Mouse (Mus musculus) NIH3T3 (cell line): ENCODE measurements around the gene Ppp1r32.

Source experiments
- DNase-seq: peaks from one replicate; pipeline ENCODE4 v3.0.0-alpha.2; 2012; ENCODE audit warnings: low read depth

The Ppp1r32 gene

DNA sequence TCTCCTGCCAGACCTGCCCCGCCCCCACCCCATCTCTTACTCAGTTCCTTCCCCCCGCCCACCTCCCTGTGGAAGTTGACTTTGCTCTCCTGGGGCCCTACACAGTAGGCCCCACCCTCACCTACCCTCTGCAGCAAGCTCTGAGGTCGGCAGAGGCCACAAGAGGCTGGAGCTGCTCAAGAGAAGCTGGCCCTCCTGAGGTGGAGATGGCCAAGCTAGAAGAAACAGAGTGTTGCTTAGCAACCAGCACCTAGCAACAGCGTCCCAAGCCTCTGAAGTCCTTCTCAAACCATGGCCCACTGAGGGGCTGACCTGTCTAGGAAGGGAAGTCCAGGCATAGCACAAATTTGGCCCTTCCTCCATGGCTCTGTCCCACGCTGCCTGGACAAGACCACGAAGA is at the start of gene Ppp1r32:
TSS of gene Ppp1r32 (minus strand) at position 226 of the 400 bp plus-strand sequence.
- no peak for DNase-seq

DNA sequence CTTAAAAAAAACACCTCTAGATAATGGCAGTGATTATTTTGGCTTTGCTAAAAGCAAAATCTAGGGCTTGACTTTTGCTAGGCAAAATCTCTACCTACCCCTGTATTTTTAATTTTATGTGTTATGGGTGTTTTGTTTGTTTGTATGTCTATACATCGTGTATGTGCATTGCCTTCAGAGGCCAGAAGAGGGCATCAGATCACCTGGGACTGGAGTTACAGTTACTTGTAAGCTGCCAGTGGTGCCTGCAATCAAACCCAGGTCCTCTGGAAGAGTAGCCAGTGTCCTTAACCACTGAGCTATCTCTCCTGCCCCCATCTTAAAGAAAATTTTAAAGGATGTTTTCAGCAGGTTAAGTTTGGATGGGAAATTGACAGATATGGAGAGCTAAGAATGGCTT is 47.4 kb upstream of the Ppp1r32 start:
- DNase-seq: no peak

GRCm38 (mm10) chr19:10525910-10526309 is 43.2 kb upstream of the Ppp1r32 start, which contains the start of gene Sdhaf2:
Sdhaf2 (minus strand) TSS chr19:10526142.
- DNase-seq: peak; percentile 76

GRCm38 (mm10) chr19:10525106-10525901 is 42.6 kb upstream of the Ppp1r32 start, which contains the start of gene Cpsf7:
Cpsf7 (plus strand) TSS chr19:10525266.
- peak; percentile 96 for DNase-seq

DNA sequence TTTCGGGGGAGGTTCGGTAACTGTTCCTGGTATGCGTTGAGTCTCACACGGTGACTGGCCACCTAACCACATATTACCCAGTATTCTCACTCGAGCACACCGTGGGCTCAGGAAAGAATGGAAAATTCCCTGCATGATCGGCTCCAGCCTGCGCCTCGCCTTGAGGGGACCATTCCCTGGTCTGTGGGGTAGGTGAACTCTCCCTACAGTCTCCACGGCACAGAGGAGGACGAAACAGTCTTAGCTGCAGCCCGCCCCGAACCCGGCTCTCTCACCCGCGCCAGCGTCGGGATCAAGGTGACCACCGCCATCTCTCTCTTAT is 42.0 kb upstream of the Ppp1r32 start:
- DNase-seq: no peak

DNA sequence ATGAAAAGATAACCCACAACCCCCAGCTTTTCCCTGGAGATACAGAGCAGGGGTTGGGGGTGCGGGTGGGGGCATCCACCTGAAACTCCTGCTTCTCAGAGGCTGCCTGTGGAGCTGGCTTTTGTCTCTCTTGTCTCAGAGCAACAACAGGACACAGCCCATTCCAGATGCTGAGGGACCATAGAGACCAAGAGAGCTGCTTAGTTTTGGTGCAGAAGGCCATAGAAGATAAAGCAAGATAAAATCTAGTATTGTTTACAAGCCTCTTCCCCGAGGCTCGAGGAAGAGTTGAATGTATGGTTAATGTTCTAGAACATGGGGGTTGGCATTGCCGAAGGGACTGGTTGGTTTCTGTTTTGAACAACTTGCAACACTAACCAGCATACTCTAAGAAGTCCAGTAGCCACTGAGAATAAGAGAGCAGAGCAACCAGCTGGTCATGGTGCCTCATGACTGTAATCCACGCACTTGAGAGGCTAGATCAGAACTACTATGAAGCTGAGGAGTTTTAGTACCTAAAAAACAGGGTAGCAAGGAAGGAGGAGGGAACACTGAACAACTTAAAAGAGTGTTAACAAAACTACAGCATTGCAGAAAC is 40.9 kb upstream of the Ppp1r32 start:
- no peak for DNase-seq

GRCm38 (mm10) chr19:10521926-10522325 is 39.2 kb upstream of the Ppp1r32 start:
- DNase-seq: no peak

- peak; percentile 74 for DNase-seq
Measured at GRCm38 (mm10) chr19:10520355-10520754, 37.6 kb upstream of the Ppp1r32 start.

DNA sequence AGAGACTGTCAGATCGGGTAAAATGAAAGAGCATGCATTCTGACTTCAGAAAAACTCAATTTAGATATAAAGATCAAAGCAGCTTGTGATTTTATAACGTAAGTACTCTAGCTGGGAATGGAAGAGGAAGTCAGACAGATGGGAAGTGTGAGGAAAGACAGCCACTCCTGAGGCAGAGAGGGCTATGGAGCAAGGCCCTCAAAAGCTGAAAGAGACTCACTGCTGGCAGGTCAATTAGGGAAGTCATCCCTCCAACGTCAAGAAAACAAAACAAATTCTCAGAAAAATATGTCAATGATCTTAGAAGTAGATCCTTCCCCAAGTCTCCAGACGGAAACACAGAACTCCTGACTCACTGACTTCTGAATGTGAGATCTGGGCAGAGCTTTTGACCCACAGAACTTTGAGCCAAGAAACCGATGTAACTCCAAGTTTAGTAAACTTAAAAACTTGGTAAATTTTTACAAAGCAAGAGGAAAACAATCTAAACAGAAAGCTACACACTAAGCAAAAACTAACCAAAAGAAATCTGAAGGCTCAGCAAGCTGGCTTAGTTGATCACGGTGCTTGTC is 28.1 kb upstream of the Ppp1r32 start:
- peak; percentile 38 for DNase-seq

GRCm38 (mm10) chr19:10502571-10502970 is 19.8 kb upstream of the Ppp1r32 start:
- peak; percentile 71 for DNase-seq

GRCm38 (mm10) chr19:10500581-10500980 is 17.9 kb upstream of the Ppp1r32 start:
- no peak for DNase-seq

DNA sequence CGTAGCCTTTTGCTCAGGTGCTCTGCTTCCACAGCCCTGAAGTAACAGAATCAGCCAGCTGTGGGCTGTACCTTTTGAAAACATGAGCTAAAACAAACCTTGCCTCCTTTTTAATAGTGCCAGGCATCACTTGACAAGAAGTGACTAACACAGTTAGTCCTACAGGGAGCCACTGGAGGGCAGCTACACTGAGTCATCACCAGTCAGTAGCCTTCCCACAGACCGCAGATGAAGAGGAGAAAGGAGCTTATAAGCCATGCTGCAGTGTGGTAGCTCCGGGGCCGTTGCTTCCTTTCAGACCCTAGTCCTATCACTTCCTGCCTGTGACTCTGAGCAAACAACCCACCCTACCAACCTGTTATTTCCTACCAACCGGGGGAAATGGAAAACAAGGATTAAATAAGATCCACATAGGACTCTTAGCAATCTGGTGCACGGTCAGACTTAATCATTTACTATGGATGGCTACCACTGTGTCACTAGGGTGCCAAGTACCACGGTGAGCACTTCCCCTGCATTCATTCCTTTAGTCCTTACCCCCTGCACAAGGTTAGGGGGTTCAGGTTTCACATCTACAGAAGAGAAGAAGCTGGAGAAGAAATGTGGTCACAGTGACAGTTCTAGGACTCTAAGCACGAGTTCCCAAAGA is 14.9 kb upstream of the Ppp1r32 start:
- peak; percentile 80 for DNase-seq

DNA sequence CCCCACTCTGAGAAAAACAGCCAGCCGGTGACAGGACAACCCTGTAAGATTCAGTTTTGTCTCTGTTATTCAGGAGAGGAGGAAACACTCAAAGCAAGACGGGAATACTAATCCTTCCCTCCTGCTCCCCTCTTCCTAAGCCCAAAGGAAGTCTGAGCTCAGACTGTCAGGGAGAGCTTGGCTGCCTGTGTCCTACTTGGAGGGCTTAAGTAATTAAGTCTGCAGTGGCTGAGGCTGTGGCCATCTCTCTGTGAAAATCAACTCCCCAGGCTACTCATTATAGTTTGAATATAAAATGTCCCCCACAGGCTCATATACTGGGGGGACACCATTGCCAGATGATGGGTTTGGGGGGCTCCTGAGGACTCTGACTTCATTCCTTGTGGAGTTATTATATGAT is 14.2 kb upstream of the Ppp1r32 start:
- no peak for DNase-seq

DNA sequence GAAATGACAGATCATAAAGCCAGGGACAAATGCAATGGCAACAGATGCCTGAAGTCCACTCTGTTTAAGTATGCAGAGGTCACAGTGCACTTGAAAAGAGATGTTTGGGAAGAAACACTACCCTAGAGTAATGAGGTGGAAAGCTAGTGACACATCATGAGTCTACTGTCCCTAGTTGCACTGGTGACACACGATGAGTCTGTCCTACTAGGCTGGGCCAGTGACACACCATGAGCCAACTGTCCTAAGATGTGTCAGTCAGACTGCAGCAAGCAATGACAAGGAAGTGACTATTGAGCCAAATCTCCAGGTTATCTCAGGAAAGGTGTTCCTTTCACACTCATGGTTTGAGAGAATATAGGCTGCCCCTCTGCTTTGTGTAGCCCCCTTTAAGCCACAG is 12.9 kb upstream of the Ppp1r32 start:
- no peak for DNase-seq

DNA sequence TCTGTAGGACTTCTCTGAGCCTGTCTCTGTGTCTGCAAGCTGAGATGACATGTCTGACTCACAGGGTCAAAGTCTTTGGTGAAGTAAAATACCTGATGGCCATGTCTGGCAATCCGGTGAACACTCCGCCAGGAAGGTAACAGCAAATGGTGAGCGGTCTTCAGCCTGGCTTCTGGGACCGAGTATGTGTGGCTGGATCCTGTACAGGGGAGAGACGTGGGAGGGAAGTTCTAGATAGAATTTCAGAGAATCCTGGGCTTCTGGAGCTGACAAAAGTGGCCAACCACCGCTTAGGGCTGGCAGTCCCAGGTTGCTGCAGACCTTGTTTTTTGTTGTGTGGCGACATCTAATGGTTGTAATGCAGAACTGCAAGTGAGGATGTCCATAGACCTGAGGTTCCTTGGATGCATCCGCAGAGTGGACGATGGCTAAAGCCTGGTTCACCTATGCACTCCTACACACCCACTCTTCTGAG is 3.6 kb upstream of the Ppp1r32 start:
- DNase-seq: peak; percentile 88

GRCm38 (mm10) chr19:10479541-10479940 is 3.2 kb downstream of the Ppp1r32 start:
- DNase-seq: no peak

DNA sequence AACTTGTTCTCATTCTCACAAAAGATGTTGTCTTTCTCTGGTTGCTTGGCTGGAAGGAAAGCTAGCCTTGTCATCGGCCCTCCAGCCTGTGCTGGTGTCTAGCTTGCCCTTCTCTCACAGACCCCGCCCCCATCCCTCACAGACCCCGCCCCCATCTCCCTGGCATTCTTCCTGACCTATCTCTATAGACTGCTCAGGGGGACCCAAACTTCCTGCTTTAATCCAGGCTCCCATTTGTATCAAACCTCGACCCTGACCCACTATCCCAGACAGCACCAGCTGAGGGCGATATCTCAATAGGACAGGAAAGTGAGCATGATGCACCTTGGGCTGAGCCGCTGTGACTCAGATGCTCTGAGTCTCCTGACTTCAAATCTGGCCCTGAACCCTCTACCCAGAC is 8.9 kb downstream of the Ppp1r32 start:
- DNase-seq: no peak

GRCm38 (mm10) chr19:10472958-10473357 is 9.8 kb downstream of the Ppp1r32 start:
- no peak for DNase-seq

GRCm38 (mm10) chr19:10469171-10469658 is 13.5 kb downstream of the Ppp1r32 start:
- no peak for DNase-seq

GRCm38 (mm10) chr19:10464427-10464826 is 18.3 kb downstream of the Ppp1r32 start:
- DNase-seq: no peak

- no peak for DNase-seq
Measured at GRCm38 (mm10) chr19:10461584-10461983, 21.1 kb downstream of the Ppp1r32 start.

DNA sequence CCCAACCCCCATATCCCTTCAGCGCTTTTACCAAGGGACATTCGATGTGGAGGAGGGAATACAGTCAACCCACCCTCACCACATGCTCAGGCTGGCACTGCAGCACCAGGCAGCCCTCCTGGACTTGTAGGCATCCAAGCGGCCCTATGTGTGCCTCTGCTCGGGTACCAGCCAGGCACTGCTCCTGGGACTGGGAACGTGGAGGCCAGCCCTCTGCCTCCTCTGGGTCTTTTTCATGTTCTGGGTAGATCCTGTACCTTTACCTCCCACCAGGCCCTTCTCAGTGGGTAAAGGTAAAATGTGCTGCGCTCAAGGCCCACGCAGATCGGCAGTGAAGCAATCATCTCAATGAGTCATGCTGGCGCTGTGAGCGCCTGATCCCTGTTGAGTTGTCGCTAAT is 22.8 kb downstream of the Ppp1r32 start:
- DNase-seq: no peak
